Mouse (Mus musculus) megakaryocyte, embryonic 14.5 days (primary cell): ENCODE results near the gene Ermp1. TPM values are rescaled to one million over a fixed set of nuclear protein-coding genes. Genes with fewer than 3 reads are reported as not detected.

Source experiments
- H3K27me3 ChIP-seq: replicated peaks from 2 replicates; pipeline ENCODE3; 2012; ENCODE audit warnings: inconsistent platforms
- H3K36me3 ChIP-seq: replicated peaks from 2 replicates; pipeline ENCODE3; 2012; ENCODE audit warnings: low read length, inconsistent platforms, mixed read lengths
- H3K4me1 ChIP-seq: 2 replicates; pipeline ENCODE4 v1.6.1; 2012; ENCODE audit warnings: inconsistent platforms
- H3K4me3 ChIP-seq: replicated peaks from 2 replicates; pipeline ENCODE3; 2012; ENCODE audit warnings: moderate library complexity, mild to moderate bottlenecking, inconsistent platforms
- H3K9me3 ChIP-seq: 2 replicates; pipeline ENCODE4 v1.6.1; 2012; ENCODE audit warnings: inconsistent platforms
- FLI1 ChIP-seq: IDR thresholded peaks from 2 replicates; pipeline ENCODE4 v1.6.1; 2012; ENCODE audit warnings: low read length, inconsistent platforms, mixed read lengths
- GATA1 ChIP-seq: IDR thresholded peaks from 3 replicates; pipeline ENCODE4 v1.6.1; 2012; ENCODE audit warnings: mixed read lengths, low read length, inconsistent platforms, borderline replicate concordance
- polyA plus RNA-seq: library from polyadenylated mRNA; stranded (reverse); fragments of >175 nt; gene quantifications from 2 replicates; pipeline ENCODE4 v1.2.3, GENCODE M21; 2012; ENCODE audit warnings: low replicate concordance; ENCODE audit not compliant: insufficient read depth

Gene Ermp1
- 0.92 and 1.5 TPM in 2 replicates for polyA plus RNA-seq

DNA sequence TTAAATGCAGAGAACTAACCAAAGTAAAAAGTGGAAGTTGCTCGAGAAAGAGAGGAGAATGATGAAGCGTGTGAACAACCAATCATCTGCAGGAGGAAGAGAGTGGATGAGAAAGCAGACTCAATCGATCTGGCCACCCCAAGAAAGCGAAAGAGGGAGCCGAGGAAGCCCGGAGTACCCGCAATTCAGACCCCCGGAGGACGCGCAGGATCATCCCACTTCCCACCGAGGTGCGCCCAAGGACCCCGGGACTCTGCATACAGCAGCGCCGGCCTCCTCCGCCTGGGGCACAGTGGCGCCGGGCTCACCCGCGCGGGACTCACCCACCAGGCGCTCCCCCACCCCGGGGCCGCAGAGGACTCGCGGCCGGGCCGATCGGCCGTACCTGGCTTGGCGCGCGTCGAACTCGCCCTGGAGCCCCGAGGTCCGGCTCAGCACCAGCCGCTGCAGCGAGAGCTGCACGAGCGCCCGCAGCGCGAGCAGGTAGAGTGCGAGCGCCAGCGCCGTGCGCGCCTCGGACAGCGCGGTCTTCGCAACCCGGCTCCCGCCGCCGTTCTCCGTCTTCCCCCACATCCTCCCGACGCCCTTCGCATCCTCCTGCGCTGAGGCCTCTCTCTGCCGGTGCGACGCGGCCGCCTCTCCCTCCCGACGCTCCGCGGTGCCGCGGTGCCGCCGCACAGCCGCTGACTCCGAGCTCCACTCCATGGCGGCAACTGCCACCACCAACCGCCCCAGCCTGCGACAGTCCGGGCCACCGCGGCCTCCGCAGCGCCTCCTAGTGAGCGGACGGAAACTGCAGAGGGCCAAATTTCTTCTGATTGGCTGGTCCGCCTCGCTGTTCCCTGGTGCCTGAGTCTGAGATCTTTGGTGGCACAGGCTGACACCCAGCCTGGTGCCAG lies at the start of gene Ermp1:
Ermp1 (minus strand) TSS at position 765 of the 899 bp plus-strand sequence.
- no peak for TF ChIP-seq FLI1
- peaks cover 9% of the 10 kb centered on the region for H3K27me3 ChIP-seq
- peaks cover 16% of the 10 kb centered on the region for H3K36me3 ChIP-seq
- peaks cover 15% of the 10 kb centered on the region for H3K4me1 ChIP-seq
- peaks cover 23% of the 10 kb centered on the region for H3K9me3 ChIP-seq
- peak within 1 kb of the TSS; percentile 99 for H3K4me3 ChIP-seq

GRCm38 (mm10) chr19:29697245-29697874 lies 49.1 kb upstream of the Ermp1 start, which contains the start of gene Mlana:
TSS of gene Mlana (plus strand) at chr19:29697824.
- Histone ChIP-seq H3K27me3 (no peaks in the 10 kb centered on the region), H3K4me1 (peaks cover 24% of the 10 kb centered on the region), H3K4me3 (no peak within 1 kb of the TSS), H3K36me3 (no peaks in the 10 kb centered on the region), H3K9me3 (peaks cover 8% of the 10 kb centered on the region; the same call in 1 of the 2 replicates)
- TF ChIP-seq GATA1, result no peak
- TF ChIP-seq FLI1, result no peak

DNA sequence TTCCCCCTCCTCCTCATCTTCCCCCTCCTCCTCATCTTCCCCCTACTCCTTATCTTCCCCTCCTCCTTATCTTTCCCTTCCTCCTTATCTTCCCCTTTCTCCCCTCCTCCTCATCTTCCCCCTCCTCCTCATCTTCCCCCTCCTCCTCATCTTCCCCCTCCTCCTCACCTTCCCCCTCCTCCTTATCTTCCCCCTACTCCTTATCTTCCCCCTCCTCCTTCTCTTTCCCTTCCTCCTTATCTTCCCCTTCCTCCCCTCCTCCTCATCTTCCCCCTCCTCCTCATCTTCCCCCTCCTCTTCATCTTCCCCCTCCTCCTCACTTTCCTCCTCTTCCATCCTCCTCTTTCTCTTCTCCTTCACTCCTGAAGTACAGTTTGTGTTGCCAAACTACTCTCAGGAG lies 48.6 kb upstream of the Ermp1 start:
- peaks cover 24% of the 10 kb centered on the region for H3K4me1 ChIP-seq
- no peaks in the 10 kb centered on the region for H3K27me3 ChIP-seq
- TF ChIP-seq GATA1 (no peak), FLI1 (no peak)
- H3K9me3 ChIP-seq, result peaks cover 8% of the 10 kb centered on the region; the same call in 1 of the 2 replicates
- no peaks in the 10 kb centered on the region for H3K36me3 ChIP-seq
- no peak overlapping the region for H3K4me3 ChIP-seq

DNA sequence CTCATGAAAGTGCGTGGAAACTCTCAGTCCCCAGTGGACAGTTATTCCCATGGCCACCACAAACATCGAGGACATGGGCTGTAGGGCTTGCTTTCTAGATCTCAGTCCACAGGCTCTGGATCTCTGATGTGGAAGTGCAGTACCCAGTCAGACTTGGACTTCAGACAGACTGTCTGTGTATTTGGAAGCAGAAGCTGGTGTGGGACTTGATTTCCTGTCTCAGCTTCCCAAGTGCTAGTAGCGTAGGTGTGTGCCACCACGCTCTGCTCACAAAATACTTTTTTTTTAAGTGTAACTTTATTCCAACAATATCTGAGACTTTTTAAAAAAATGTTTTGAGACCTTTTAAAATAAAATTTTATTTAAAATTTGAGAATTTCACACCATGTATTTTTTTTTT lies 48.1 kb upstream of the Ermp1 start:
- peaks cover 10% of the 10 kb centered on the region; the same call in 1 of the 2 replicates for H3K9me3 ChIP-seq
- H3K36me3 ChIP-seq, result no peaks in the 10 kb centered on the region
- no peaks in the 10 kb centered on the region for H3K27me3 ChIP-seq
- H3K4me1 ChIP-seq, result peaks cover 18% of the 10 kb centered on the region
- H3K4me3 ChIP-seq, result no peak overlapping the region
- no peak for TF ChIP-seq GATA1
- no peak for TF ChIP-seq FLI1

GRCm38 (mm10) chr19:29695071-29695470 lies 46.9 kb upstream of the Ermp1 start:
- TF ChIP-seq FLI1, result no peak
- no peak for TF ChIP-seq GATA1
- Histone ChIP-seq H3K4me1 (peaks cover 16% of the 10 kb centered on the region), H3K27me3 (no peaks in the 10 kb centered on the region), H3K36me3 (no peaks in the 10 kb centered on the region), H3K4me3 (no peak overlapping the region), H3K9me3 (peaks cover 10% of the 10 kb centered on the region; the same call in 1 of the 2 replicates)

- Histone ChIP-seq H3K36me3 (no peaks in the 10 kb centered on the region), H3K4me3 (no peak overlapping the region), H3K4me1 (peaks cover 2% of the 10 kb centered on the region; the same call in 1 of the 2 replicates), H3K9me3 (peaks cover 28% of the 10 kb centered on the region), H3K27me3 (peaks cover 2% of the 10 kb centered on the region)
- TF ChIP-seq FLI1 (no peak), GATA1 (no peak)
Measured at GRCm38 (mm10) chr19:29683844-29684540, 35.8 kb upstream of the Ermp1 start.

- TF ChIP-seq GATA1 (no peak), FLI1 (no peak)
- H3K4me3 ChIP-seq, result no peak overlapping the region
Measured at GRCm38 (mm10) chr19:29680182-29681152, 32.3 kb upstream of the Ermp1 start.

GRCm38 (mm10) chr19:29678181-29678778 lies 30.1 kb upstream of the Ermp1 start:
- peaks cover 9% of the 10 kb centered on the region for H3K9me3 ChIP-seq
- no peak overlapping the region for H3K4me3 ChIP-seq
- no peak for TF ChIP-seq GATA1
- no peaks in the 10 kb centered on the region for H3K27me3 ChIP-seq
- H3K4me1 ChIP-seq, result peaks cover 10% of the 10 kb centered on the region
- H3K36me3 ChIP-seq, result no peaks in the 10 kb centered on the region

More at GRCm38 (mm10) chr19:29680182-29681152, 32.3 kb upstream of the Ermp1 start:
- Histone ChIP-seq H3K4me1 (peaks cover 8% of the 10 kb centered on the region), H3K27me3 (peaks cover 2% of the 10 kb centered on the region), H3K36me3 (no peaks in the 10 kb centered on the region), H3K9me3 (peaks cover 23% of the 10 kb centered on the region)
